8 mouse cellular contexts compared by ENCODE assay signal in the genomic region with DNA sequence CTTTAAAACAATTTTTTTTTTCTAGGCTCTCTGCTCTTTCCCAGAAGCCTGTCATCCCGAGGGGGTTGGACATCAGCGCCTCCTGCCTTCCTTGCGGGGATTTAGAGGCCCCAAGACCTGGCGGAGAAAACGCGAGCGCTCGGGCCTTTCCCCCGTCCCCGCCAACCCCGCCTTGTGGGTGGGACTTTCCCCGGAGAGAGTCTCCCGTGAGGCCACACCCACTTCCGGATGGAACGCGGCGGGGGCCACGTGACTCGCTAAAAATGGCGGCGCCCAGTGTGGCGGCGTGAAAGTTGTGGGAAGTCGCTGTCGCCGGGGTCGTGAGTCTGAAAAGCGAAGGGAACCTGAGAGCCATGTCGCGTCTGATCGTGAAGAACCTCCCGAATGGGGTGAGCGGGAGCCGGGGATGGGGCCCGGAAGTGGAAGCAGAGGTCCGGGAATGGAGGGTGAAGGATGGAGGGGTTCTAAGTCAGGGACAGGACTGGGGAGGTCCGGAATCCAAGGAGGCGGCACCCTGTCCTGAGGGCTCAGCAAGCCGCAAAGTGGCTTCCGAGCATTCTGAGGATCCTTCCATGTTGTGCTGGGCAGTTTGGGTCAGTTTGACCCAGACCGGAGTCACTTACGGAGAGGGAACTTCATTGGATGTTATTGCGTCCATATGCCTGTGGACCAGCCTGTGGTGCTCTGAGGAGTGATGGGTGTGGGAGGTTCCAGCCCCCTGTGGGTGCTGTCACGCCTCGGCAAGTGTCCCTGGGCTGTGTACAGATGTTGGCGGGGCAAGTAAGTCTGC. TPM values are rescaled to one million over a fixed set of nuclear protein-coding genes. Genes with fewer than 3 reads are reported as not detected.
DNase-seq lines count a peak whose midpoint lies in the region; ATAC-seq lines count a peak whose summit lies in the region.

A gene (plus strand): TSS at position 205 of the 790 bp plus-strand sequence.

- H3K27me3 ChIP-seq in hindbrain, embryonic 14.5 days (ENCODE audit: control insufficient read depth, insufficient read depth, low read length), result no peaks in the 10 kb centered on the region

- H3K9me3 ChIP-seq in hindbrain, embryonic 14.5 days (ENCODE audit: control insufficient read depth, low read length), result no peaks in the 10 kb centered on the region

- H3K4me3 ChIP-seq in hindbrain, embryonic 14.5 days (replicated peaks; ENCODE audit: low read length), result peak within 1 kb of the TSS; percentile 86

- H3K27ac ChIP-seq in hindbrain, embryonic 14.5 days, result peak within 1 kb of the TSS; percentile 69

- H3K36me3 ChIP-seq in hindbrain, embryonic 14.5 days (replicated peaks; ENCODE audit: control insufficient read depth, insufficient read depth), result peaks cover 28% of the 10 kb centered on the region

- DNase-seq in NIH3T3 (ENCODE audit: low read depth), result peak; percentile 96
- DNase-seq in cerebellum, postnatal 10 days, result peak; percentile 98
- DNase-seq in frontal cortex, postnatal 14 days (ENCODE audit: low spot score in 2 of 2), result peak; percentile 83 to 89
- DNase-seq in hindbrain, embryonic 14.5 days (ENCODE audit: low spot score), result peak; percentile 90
- peak; percentile 89 to 91 for DNase-seq in layer of hippocampus, postnatal 36 days
- DNase-seq in lung, postnatal 36 days, result peak; percentile 95
- peak; percentile 96 for DNase-seq in retina, postnatal 1 day
- DNase-seq in urinary bladder, adult 18-20 months (ENCODE audit: low spot score in 2 of 2), result peak; percentile 88 to 94

- H3K4me2 ChIP-seq in hindbrain, embryonic 14.5 days (replicated peaks), result peak within 1 kb of the TSS; percentile 91

- H3K9ac ChIP-seq in hindbrain, embryonic 14.5 days, result peak within 1 kb of the TSS; percentile 62

- peaks cover 4% of the 10 kb centered on the region; the same call in 1 of the 2 replicates for H3K4me1 ChIP-seq in hindbrain, embryonic 14.5 days (replicated peaks; ENCODE audit: control insufficient read depth, insufficient read depth, low read length)

- WGBS in hindbrain, embryonic 14.5 days, result under 1% methylated on average over 46 of the region's 46 CpGs

- peak; percentile 92 for ATAC-seq in hindbrain, embryonic 14.5 days (ENCODE audit: low FRiP score)

RNA-seq across cellular contexts. Expression of the gene that starts here (rescaled TPM):
- polyA plus RNA-seq in hindbrain, embryonic 14.5 days (2014; fragmentation: Nextera tagmentation; extraction: Ambion mirVana), result 17.5 and 20.2 TPM in 2 replicates
- 10 to 100 TPM; 18.7 to 19.2 TPM for total RNA-seq in layer of hippocampus, postnatal 36 days (2021)

Comparison
In these comparisons a context has a peak if more than half of its experiments do, and no peak if none do; other contexts are left out.
1. Peak in every context shown above with its lines: DNase-seq, ATAC-seq, H3K4me3 ChIP-seq and H3K27ac ChIP-seq.